In the genomic region with DNA sequence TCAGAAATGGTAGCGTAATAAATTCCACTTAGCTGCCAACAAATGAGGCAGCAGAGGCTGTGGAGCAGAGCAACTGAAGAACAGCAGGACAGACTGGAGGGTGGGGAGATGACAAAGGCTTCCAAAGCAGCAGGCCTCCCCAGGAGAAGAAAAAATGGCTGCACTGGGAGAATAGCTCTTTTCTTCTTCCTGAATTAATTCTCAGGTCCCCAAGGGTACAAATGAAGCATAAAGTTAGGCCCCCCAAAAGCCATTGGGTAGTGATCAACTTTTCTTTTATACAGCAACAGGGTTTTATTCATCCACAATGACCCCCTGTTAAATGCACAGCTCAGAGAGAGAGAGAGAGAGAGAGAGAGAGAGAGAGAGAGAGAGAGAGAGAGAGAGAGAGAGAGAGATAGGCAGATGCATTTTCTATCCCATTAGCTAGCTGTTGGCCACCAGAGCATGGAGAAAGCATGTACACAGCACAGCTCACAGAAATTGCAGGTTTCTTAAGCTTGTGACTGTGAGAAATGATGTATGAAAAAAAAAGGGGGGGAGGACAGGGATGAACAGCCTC, we compare ENCODE assay signal across 13 mouse cellular contexts. TPM values are rescaled to one million over a fixed set of nuclear protein-coding genes. Genes with fewer than 3 reads are reported as not detected.
DNase-seq lines count a peak whose midpoint lies in the region; ATAC-seq lines count a peak whose summit lies in the region.
"Had no signal": no experiment of that assay in that cellular context is flagged by ENCODE, and none has a peak within 500 bp of the region (broad histone marks: within the 10 kb centered on the region; RNA-seq: fewer than 3 reads in every experiment).

No protein-coding gene starts in this region.

- H3K9me3 ChIP-seq in neural tube, embryonic 12.5 days = no peaks in the 10 kb centered on the region
- no peaks in the 10 kb centered on the region for H3K9me3 ChIP-seq in neural tube, embryonic 15.5 days (replicated peaks)
- H3K9me3 ChIP-seq in forebrain, embryonic 14.5 days (replicated peaks; ENCODE audit: control insufficient read depth, low read length) = no peaks in the 10 kb centered on the region
- H3K9me3 ChIP-seq in midbrain, embryonic 16.5 days (replicated peaks; ENCODE audit: control insufficient read depth, low read length, poor library complexity, severe bottlenecking) = no peaks in the 10 kb centered on the region
- H3K9me3 ChIP-seq in kidney, embryonic 15.5 days (replicated peaks) = no peaks in the 10 kb centered on the region
- H3K9me3 ChIP-seq: limb, embryonic 12.5 days had no signal

- peaks cover 8% of the 10 kb centered on the region for H3K4me1 ChIP-seq in neural tube, embryonic 12.5 days
- H3K4me1 ChIP-seq in neural tube, embryonic 15.5 days = peaks cover 3% of the 10 kb centered on the region; the same call in 1 of the 2 replicates
- peaks cover 7% of the 10 kb centered on the region for H3K4me1 ChIP-seq in forebrain, embryonic 14.5 days (ENCODE audit: control insufficient read depth, insufficient read depth, low read length)
- H3K4me1 ChIP-seq in midbrain, embryonic 16.5 days (ENCODE audit: control insufficient read depth, insufficient read depth, low read length) = peaks cover 4% of the 10 kb centered on the region; the same call in 1 of the 2 replicates
- no peaks in the 10 kb centered on the region for H3K4me1 ChIP-seq in kidney, embryonic 15.5 days
- H3K4me1 ChIP-seq: limb, embryonic 12.5 days had no signal

- H3K4me3 ChIP-seq in neural tube, embryonic 12.5 days = no peak overlapping the region
- H3K4me3 ChIP-seq in neural tube, embryonic 15.5 days (replicated peaks) = no peak overlapping the region
- H3K4me3 ChIP-seq in forebrain, embryonic 14.5 days (ENCODE audit: low read depth, low read length) = no peak overlapping the region
- no peak overlapping the region for H3K4me3 ChIP-seq in midbrain, embryonic 16.5 days (ENCODE audit: low read depth, low read length)
- no peak overlapping the region for H3K4me3 ChIP-seq in kidney, embryonic 15.5 days (replicated peaks)
- H3K4me3 ChIP-seq: heart, adult 2 months; limb, embryonic 12.5 days had no signal

- H3K36me3 ChIP-seq in neural tube, embryonic 12.5 days = no peaks in the 10 kb centered on the region
- no peaks in the 10 kb centered on the region for H3K36me3 ChIP-seq in neural tube, embryonic 15.5 days
- H3K36me3 ChIP-seq in forebrain, embryonic 14.5 days (ENCODE audit: control insufficient read depth, insufficient read depth, low read length) = no peaks in the 10 kb centered on the region
- no peaks in the 10 kb centered on the region for H3K36me3 ChIP-seq in midbrain, embryonic 16.5 days (ENCODE audit: control insufficient read depth, insufficient read depth, low read length)
- no peaks in the 10 kb centered on the region for H3K36me3 ChIP-seq in kidney, embryonic 15.5 days
- H3K36me3 ChIP-seq: limb, embryonic 12.5 days had no signal

- DNase-seq in forebrain, embryonic 14.5 days (ENCODE audit: low spot score) = peak; percentile 70
- DNase-seq in layer of hippocampus, adult 8-10 months (ENCODE audit: low spot score in 2 of 2) = peak; percentile 18 to 34
- no peak for DNase-seq in lung, postnatal 25 days (ENCODE audit: low spot score)
- DNase-seq in lung, postnatal 10 days = no peak
- DNase-seq: heart, adult 2 months; lung, adult 18-20 months had no signal

- peak; percentile 77 for ATAC-seq in neural tube, embryonic 12.5 days (ENCODE audit: low FRiP score, low read depth)
- no peak for ATAC-seq in neural tube, embryonic 15.5 days (ENCODE audit: low FRiP score)
- ATAC-seq in forebrain, embryonic 14.5 days = peak; percentile 80; the same call in 1 of the 2 replicates
- peak; percentile 60; the same call in 1 of the 2 replicates for ATAC-seq in midbrain, embryonic 16.5 days
- ATAC-seq in kidney, embryonic 15.5 days (replicated peaks; ENCODE audit: low FRiP score) = no peak

- no peak overlapping the region for H3K4me2 ChIP-seq in neural tube, embryonic 12.5 days (replicated peaks)
- no peak overlapping the region for H3K4me2 ChIP-seq in neural tube, embryonic 15.5 days
- no peak overlapping the region for H3K4me2 ChIP-seq in forebrain, embryonic 14.5 days (ENCODE audit: low read length)
- no peak overlapping the region for H3K4me2 ChIP-seq in midbrain, embryonic 16.5 days (ENCODE audit: low read length)
- H3K4me2 ChIP-seq in kidney, embryonic 15.5 days = no peak overlapping the region
- H3K4me2 ChIP-seq: limb, embryonic 12.5 days had no signal

- no peaks in the 10 kb centered on the region for H3K27me3 ChIP-seq in neural tube, embryonic 12.5 days (replicated peaks)
- no peaks in the 10 kb centered on the region for H3K27me3 ChIP-seq in neural tube, embryonic 15.5 days (replicated peaks)
- H3K27me3 ChIP-seq in forebrain, embryonic 14.5 days (replicated peaks; ENCODE audit: control insufficient read depth, insufficient read depth, low read length) = no peaks in the 10 kb centered on the region
- H3K27me3 ChIP-seq in midbrain, embryonic 16.5 days (ENCODE audit: control insufficient read depth, insufficient read depth, low read depth, low read length) = no peaks in the 10 kb centered on the region
- no peaks in the 10 kb centered on the region for H3K27me3 ChIP-seq in kidney, embryonic 15.5 days
- H3K27me3 ChIP-seq: limb, embryonic 12.5 days had no signal

- H3K9ac ChIP-seq in neural tube, embryonic 12.5 days = no peak overlapping the region
- no peak overlapping the region for H3K9ac ChIP-seq in neural tube, embryonic 15.5 days (replicated peaks)
- no peak overlapping the region for H3K9ac ChIP-seq in forebrain, embryonic 14.5 days (ENCODE audit: low read length)
- no peak overlapping the region for H3K9ac ChIP-seq in midbrain, embryonic 16.5 days (ENCODE audit: low read depth, low read length)
- no peak overlapping the region for H3K9ac ChIP-seq in kidney, embryonic 15.5 days
- H3K9ac ChIP-seq: limb, embryonic 12.5 days had no signal

- 32% methylated on average over 1 of the region's 1 CpGs for WGBS in neural tube, embryonic 12.5 days
- WGBS in neural tube, embryonic 15.5 days = 24% methylated on average over 1 of the region's 1 CpGs
- WGBS in forebrain, embryonic 14.5 days = 5% methylated on average over 1 of the region's 1 CpGs
- WGBS in midbrain, embryonic 16.5 days = 10% methylated on average over 1 of the region's 1 CpGs
- WGBS in kidney, embryonic 15.5 days = 85% methylated on average over 1 of the region's 1 CpGs

- no peak overlapping the region for H3K27ac ChIP-seq in neural tube, embryonic 12.5 days
- no peak overlapping the region for H3K27ac ChIP-seq in neural tube, embryonic 15.5 days (replicated peaks)
- no peak overlapping the region for H3K27ac ChIP-seq in forebrain, embryonic 14.5 days (ENCODE audit: low read depth, low read length)
- no peak overlapping the region; the same call in 1 of the 2 replicates for H3K27ac ChIP-seq in midbrain, embryonic 16.5 days (ENCODE audit: low read length)
- no peak overlapping the region for H3K27ac ChIP-seq in kidney, embryonic 15.5 days
- H3K27ac ChIP-seq: heart, adult 2 months; limb, embryonic 12.5 days had no signal

RNA-seq across cellular contexts. Expression of gene Iqub, which starts 44.2 kb away (rescaled TPM):
- polyA plus RNA-seq in neural tube, embryonic 12.5 days (2016; fragmentation: Nextera tagmentation; extraction: Ambion mirVana) = 0.10 and 0.22 TPM in 2 replicates
- polyA plus RNA-seq in neural tube, embryonic 15.5 days (2015; fragmentation: Nextera tagmentation; extraction: Ambion mirVana) = 1.3 TPM in 2 replicates
- polyA plus RNA-seq in forebrain, embryonic 14.5 days (2014; fragmentation: Nextera tagmentation; extraction: Ambion mirVana) = 2.0 and 2.1 TPM in 2 replicates
- 1 to 10 TPM; 1.9 to 3.1 (median 2.6) TPM for total RNA-seq in layer of hippocampus, adult 8-10 months (2022)
- polyA plus RNA-seq in midbrain, embryonic 16.5 days (2015; fragmentation: Nextera tagmentation; extraction: Ambion mirVana) = 1.9 TPM in 2 replicates
- 0.05 and 0.12 TPM in 2 replicates for polyA plus RNA-seq in kidney, embryonic 15.5 days (2015; fragmentation: Nextera tagmentation; extraction: Ambion mirVana)
- polyA plus RNA-seq: kidney, embryonic 14.5 days; stomach, embryonic 16.5 days had no signal

RNA-seq across cellular contexts. Expression of gene Ndufa5, which starts 57.2 kb away (rescaled TPM):
- 334 and 347 TPM in 2 replicates for polyA plus RNA-seq in neural tube, embryonic 12.5 days (2016; fragmentation: Nextera tagmentation; extraction: Ambion mirVana)
- polyA plus RNA-seq in neural tube, embryonic 15.5 days (2015; fragmentation: Nextera tagmentation; extraction: Ambion mirVana) = 456 and 542 TPM in 2 replicates
- 308 and 346 TPM in 2 replicates for polyA plus RNA-seq in forebrain, embryonic 14.5 days (2014; fragmentation: Nextera tagmentation; extraction: Ambion mirVana)
- 100 to 1,000 TPM; 238 to 295 (median 263) TPM for total RNA-seq in layer of hippocampus, adult 8-10 months (2022)
- polyA plus RNA-seq in midbrain, embryonic 16.5 days (2015; fragmentation: Nextera tagmentation; extraction: Ambion mirVana) = 410 and 412 TPM in 2 replicates
- polyA plus RNA-seq in kidney, embryonic 15.5 days (2015; fragmentation: Nextera tagmentation; extraction: Ambion mirVana) = 377 and 407 TPM in 2 replicates

RNA-seq across cellular contexts. Expression of gene Asb15, which starts 57.3 kb away (rescaled TPM):
- not detected in 2 replicates for polyA plus RNA-seq in neural tube, embryonic 12.5 days (2016; fragmentation: Nextera tagmentation; extraction: Ambion mirVana)
- not detected in 2 replicates for polyA plus RNA-seq in neural tube, embryonic 15.5 days (2015; fragmentation: Nextera tagmentation; extraction: Ambion mirVana)
- polyA plus RNA-seq in forebrain, embryonic 14.5 days (2014; fragmentation: Nextera tagmentation; extraction: Ambion mirVana) = 0.06 TPM in 1 of 2 replicates, not detected in the other
- under 1 TPM in 1 of 4 experiments, not detected in 3; 0.14 TPM for total RNA-seq in layer of hippocampus, adult 8-10 months (2022)
- not detected in 2 replicates for polyA plus RNA-seq in midbrain, embryonic 16.5 days (2015; fragmentation: Nextera tagmentation; extraction: Ambion mirVana)
- polyA plus RNA-seq in kidney, embryonic 15.5 days (2015; fragmentation: Nextera tagmentation; extraction: Ambion mirVana) = 0.18 and 0.45 TPM in 2 replicates
- polyA plus RNA-seq: limb, embryonic 12.5 days had no signal

Comparison
In these comparisons a context has a peak if more than half of its experiments do, and no peak if none do; other contexts are left out.
1. ATAC-seq: peak in neural tube, embryonic 12.5 days (single experiment), forebrain, embryonic 14.5 days (single experiment) and midbrain, embryonic 16.5 days (single experiment); none in neural tube, embryonic 15.5 days (single experiment) and kidney, embryonic 15.5 days (single experiment).
2. DNase-seq: peak in forebrain, embryonic 14.5 days (single experiment) and layer of hippocampus, adult 8-10 months (2 of 2); none in lung, postnatal 25 days (single experiment) and lung, postnatal 10 days (single experiment).